Comparison of ENCODE assay signal across 28 mouse cellular contexts in genomic region chr9:118382532-118382931, GRCm38 (mm10).
"Had no signal": no experiment of that assay in that cellular context is flagged by ENCODE, and none has a peak within 500 bp of the region (broad histone marks: within the 10 kb centered on the region; RNA-seq: fewer than 3 reads in every experiment).

No protein-coding gene starts in this region.

- H3K4me2 ChIP-seq: limb, embryonic 12.5 days; limb, embryonic 13.5 days; limb, embryonic 15.5 days; liver, embryonic 11.5 days; liver, embryonic 12.5 days; liver, embryonic 13.5 days; liver, embryonic 15.5 days; lung, embryonic 14.5 days; lung, embryonic 15.5 days; midbrain, embryonic 11.5 days; midbrain, embryonic 12.5 days; midbrain, embryonic 13.5 days; midbrain, embryonic 15.5 days; neural tube, embryonic 12.5 days had no signal

- H3K9me3 ChIP-seq: limb, embryonic 10.5 days; limb, embryonic 12.5 days; limb, embryonic 13.5 days; limb, embryonic 15.5 days; liver, embryonic 12.5 days; liver, embryonic 13.5 days; liver, embryonic 15.5 days; lung, embryonic 15.5 days; megakaryocyte, embryonic 14.5 days; midbrain, embryonic 10.5 days; midbrain, embryonic 12.5 days; midbrain, embryonic 13.5 days; midbrain, embryonic 15.5 days; neural tube, embryonic 12.5 days had no signal

- H3K36me3 ChIP-seq: limb, embryonic 10.5 days; limb, embryonic 12.5 days; limb, embryonic 13.5 days; limb, embryonic 15.5 days; liver, embryonic 12.5 days; liver, embryonic 13.5 days; liver, embryonic 15.5 days; lung, embryonic 15.5 days; midbrain, embryonic 10.5 days; midbrain, embryonic 12.5 days; midbrain, embryonic 13.5 days; midbrain, embryonic 15.5 days; neural tube, embryonic 12.5 days had no signal

- DNase-seq: left cerebral cortex, postnatal 4 days; liver; liver, embryonic 13.5 days; liver, postnatal 0 days; lung, adult 18-20 months; lung, adult 2 months; lung, embryonic 14.5 days; lung, postnatal 14 days; lung, postnatal 4 days; midbrain, embryonic 14.5 days had no signal

- H3K4me1 ChIP-seq: limb, embryonic 10.5 days; limb, embryonic 12.5 days; limb, embryonic 13.5 days; limb, embryonic 15.5 days; liver, embryonic 12.5 days; liver, embryonic 13.5 days; liver, embryonic 15.5 days; lung, embryonic 15.5 days; midbrain, embryonic 10.5 days; midbrain, embryonic 12.5 days; midbrain, embryonic 13.5 days; midbrain, embryonic 15.5 days; neural tube, embryonic 12.5 days had no signal

- H3K27ac ChIP-seq: limb, embryonic 10.5 days; limb, embryonic 12.5 days; limb, embryonic 13.5 days; limb, embryonic 15.5 days; liver, embryonic 12.5 days; liver, embryonic 13.5 days; liver, embryonic 14.5 days; liver, embryonic 15.5 days; lung, embryonic 15.5 days; macrophage; midbrain, embryonic 10.5 days; midbrain, embryonic 12.5 days; midbrain, embryonic 13.5 days; midbrain, embryonic 15.5 days; neural tube, embryonic 12.5 days had no signal

- H3K9ac ChIP-seq: limb, embryonic 12.5 days; limb, embryonic 13.5 days; limb, embryonic 15.5 days; liver, embryonic 12.5 days; liver, embryonic 13.5 days; liver, embryonic 14.5 days; liver, embryonic 15.5 days; liver, postnatal 0 days; lung, embryonic 14.5 days; lung, embryonic 15.5 days; midbrain, embryonic 12.5 days; midbrain, embryonic 13.5 days; midbrain, embryonic 15.5 days; neural tube, embryonic 12.5 days had no signal

- H3K4me3 ChIP-seq: limb, embryonic 10.5 days; limb, embryonic 12.5 days; limb, embryonic 13.5 days; limb, embryonic 15.5 days; liver, embryonic 12.5 days; liver, embryonic 13.5 days; liver, embryonic 15.5 days; lung, embryonic 15.5 days; megakaryocyte, embryonic 14.5 days; midbrain, embryonic 10.5 days; midbrain, embryonic 12.5 days; midbrain, embryonic 13.5 days; midbrain, embryonic 15.5 days; myocyte; neural tube, embryonic 12.5 days had no signal

- H3K27me3 ChIP-seq: midbrain, embryonic 15.5 days had no signal
